Mouse (Mus musculus): Measurements from ENCODE around the gene Gabra5. TPM values are rescaled to one million over a fixed set of nuclear protein-coding genes. Genes with fewer than 3 reads are reported as not detected.
A peak's percentile ranks its signal among the peaks of the same experiment; 100 is the strongest.

Gabra5 gene
- polyA plus RNA-seq (2014; fragmentation: Nextera tagmentation; extraction: Ambion mirVana) = 38.1 and 61.4 TPM in 2 replicates

DNA sequence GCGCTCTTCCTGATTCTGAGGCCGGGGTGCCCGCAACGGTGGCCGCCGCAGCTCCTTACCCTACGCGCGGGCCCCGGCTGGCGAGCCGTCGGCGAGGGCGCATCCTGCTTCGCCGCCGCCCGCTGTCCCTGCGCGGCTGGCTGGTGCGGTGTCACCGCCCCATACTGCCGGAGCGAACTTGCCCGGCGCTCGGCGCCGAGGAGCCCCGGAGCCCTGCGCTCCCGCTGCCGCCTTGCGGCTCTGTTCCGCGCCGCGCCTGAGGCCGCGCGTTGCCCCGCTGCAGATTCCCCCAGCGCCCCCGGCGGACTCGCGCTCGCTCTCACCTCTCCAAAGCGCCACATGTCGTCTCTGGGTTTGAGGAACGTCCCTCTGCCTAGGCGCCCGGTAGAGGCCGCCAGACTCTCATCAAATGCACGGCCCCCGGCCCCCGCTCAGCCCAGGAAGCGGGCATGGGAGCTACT, at the start of gene Gabra5:
TSS of gene Gabra5 (minus strand) at position 379 of the 461 bp plus-strand sequence.
- no peak within 1 kb of the TSS for H3K27ac ChIP-seq (ENCODE audit: low read depth, low read length)
- WGBS = under 1% methylated on average over 53 of the region's 59 CpGs
- peaks cover 29% of the 10 kb centered on the region for H3K27me3 ChIP-seq (ENCODE audit: control insufficient read depth, insufficient read depth, low read length)

GRCm38 (mm10) chr7:57538565-57538964, 28.7 kb upstream of the Gabra5 start:
- Histone ChIP-seq H3K4me3 (ENCODE audit: low read depth, low read length) (no peak overlapping the region), H3K36me3 (ENCODE audit: control insufficient read depth, insufficient read depth, low read length) (no peaks in the 10 kb centered on the region), H3K4me1 (ENCODE audit: control insufficient read depth, insufficient read depth, low read length) (no peaks in the 10 kb centered on the region), H3K27me3 (ENCODE audit: control insufficient read depth, insufficient read depth, low read length) (no peaks in the 10 kb centered on the region), H3K9me3 (ENCODE audit: control insufficient read depth, low read length) (no peaks in the 10 kb centered on the region), H3K27ac (ENCODE audit: low read depth, low read length) (no peak overlapping the region), H3K4me2 (ENCODE audit: low read depth, low read length) (no peak overlapping the region), H3K9ac (replicated peaks; ENCODE audit: low read depth, low read length) (no peak overlapping the region)
- WGBS = 20% methylated on average over 7 of the region's 7 CpGs
- peak; percentile 24; the same call in 1 of the 2 replicates for ATAC-seq (ENCODE audit: low read depth)

More for the DNA sequence above, at the start of gene Gabra5:
- peak; percentile 89 for ATAC-seq (ENCODE audit: low read depth)
- Histone ChIP-seq H3K9ac (replicated peaks; ENCODE audit: low read depth, low read length) (peak within 1 kb of the TSS; percentile 56), H3K4me3 (ENCODE audit: low read depth, low read length) (peak within 1 kb of the TSS; percentile 52), H3K36me3 (ENCODE audit: control insufficient read depth, insufficient read depth, low read length) (no peaks in the 10 kb centered on the region), H3K4me1 (ENCODE audit: control insufficient read depth, insufficient read depth, low read length) (0 out of 2 replicates have a peak, but pooled peaks cover 4% of the 10 kb centered on the region), H3K9me3 (ENCODE audit: control insufficient read depth, low read length) (no peaks in the 10 kb centered on the region), H3K4me2 (ENCODE audit: low read depth, low read length) (peak within 1 kb of the TSS; percentile 65)

DNA sequence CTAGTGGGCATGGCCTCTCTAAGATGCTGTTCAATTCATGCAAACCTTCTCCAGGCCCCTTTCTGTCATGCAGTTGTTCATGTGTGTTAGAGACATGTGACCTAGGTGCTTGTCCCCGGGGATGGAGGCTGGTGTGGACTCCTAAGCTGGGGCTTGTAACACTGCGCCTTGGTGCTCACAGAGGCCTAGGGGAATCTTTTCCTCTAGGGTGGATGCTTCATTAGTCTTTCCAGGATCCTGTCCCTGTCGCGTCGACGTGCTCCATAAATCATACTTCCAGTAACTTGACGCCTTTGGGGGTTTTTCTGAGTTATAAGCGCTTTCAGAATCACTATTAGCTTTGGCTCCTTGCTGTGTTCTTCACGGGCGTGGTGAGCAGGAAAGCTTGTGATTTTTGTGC, 22.8 kb upstream of the Gabra5 start:
- H3K4me2 ChIP-seq (ENCODE audit: low read depth, low read length) = no peak overlapping the region
- H3K27ac ChIP-seq (ENCODE audit: low read depth, low read length) = no peak overlapping the region
- WGBS = 77% methylated on average over 10 of the region's 10 CpGs
- no peak overlapping the region for H3K4me3 ChIP-seq (ENCODE audit: low read depth, low read length)
- H3K27me3 ChIP-seq (ENCODE audit: control insufficient read depth, insufficient read depth, low read length) = no peaks in the 10 kb centered on the region
- ATAC-seq (ENCODE audit: low read depth) = no peak
- no peak overlapping the region for H3K9ac ChIP-seq (replicated peaks; ENCODE audit: low read depth, low read length)
- no peaks in the 10 kb centered on the region for H3K36me3 ChIP-seq (ENCODE audit: control insufficient read depth, insufficient read depth, low read length)
- no peaks in the 10 kb centered on the region for H3K4me1 ChIP-seq (ENCODE audit: control insufficient read depth, insufficient read depth, low read length)
- no peaks in the 10 kb centered on the region for H3K9me3 ChIP-seq (ENCODE audit: control insufficient read depth, low read length)

- Histone ChIP-seq H3K4me2 (ENCODE audit: low read depth, low read length) (no peak overlapping the region), H3K4me3 (ENCODE audit: low read depth, low read length) (no peak overlapping the region), H3K27ac (ENCODE audit: low read depth, low read length) (no peak overlapping the region), H3K27me3 (ENCODE audit: control insufficient read depth, insufficient read depth, low read length) (no peaks in the 10 kb centered on the region), H3K36me3 (ENCODE audit: control insufficient read depth, insufficient read depth, low read length) (no peaks in the 10 kb centered on the region), H3K9ac (replicated peaks; ENCODE audit: low read depth, low read length) (no peak overlapping the region), H3K9me3 (ENCODE audit: control insufficient read depth, low read length) (no peaks in the 10 kb centered on the region; the same call in 1 of the 2 replicates), H3K4me1 (ENCODE audit: control insufficient read depth, insufficient read depth, low read length) (no peaks in the 10 kb centered on the region)
- peak; percentile 51 for ATAC-seq (ENCODE audit: low read depth)
- 76% methylated on average over 8 of the region's 8 CpGs for WGBS
Observed at GRCm38 (mm10) chr7:57529954-57530353, 20.1 kb upstream of the Gabra5 start.

DNA sequence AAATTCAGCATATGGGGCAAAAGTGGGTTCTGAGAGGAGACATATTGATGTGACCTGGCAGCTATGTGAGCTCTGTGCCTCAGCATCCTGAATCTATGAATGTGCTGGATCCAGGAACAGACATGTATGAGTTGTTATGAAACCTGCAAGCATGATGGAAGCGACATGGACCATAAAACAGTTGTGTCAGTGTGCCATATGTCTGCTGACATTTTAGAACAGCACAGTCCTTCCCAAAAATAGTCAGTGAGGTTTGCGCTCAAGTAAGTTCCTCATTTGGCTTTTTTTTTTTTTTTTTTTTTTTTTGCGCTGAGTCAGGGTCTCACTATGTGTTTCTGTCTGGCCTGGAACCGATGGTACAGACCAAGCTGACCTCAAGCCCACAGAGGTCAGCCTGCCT, 19.6 kb upstream of the Gabra5 start:
- H3K4me1 ChIP-seq (ENCODE audit: control insufficient read depth, insufficient read depth, low read length) = no peaks in the 10 kb centered on the region
- no peaks in the 10 kb centered on the region; the same call in 1 of the 2 replicates for H3K9me3 ChIP-seq (ENCODE audit: control insufficient read depth, low read length)
- H3K4me2 ChIP-seq (ENCODE audit: low read depth, low read length) = no peak overlapping the region
- H3K27ac ChIP-seq (ENCODE audit: low read depth, low read length) = no peak overlapping the region
- no peak for ATAC-seq (ENCODE audit: low read depth)
- H3K4me3 ChIP-seq (ENCODE audit: low read depth, low read length) = no peak overlapping the region
- no peaks in the 10 kb centered on the region for H3K36me3 ChIP-seq (ENCODE audit: control insufficient read depth, insufficient read depth, low read length)
- no peak overlapping the region for H3K9ac ChIP-seq (replicated peaks; ENCODE audit: low read depth, low read length)
- 87% methylated on average over 4 of the region's 4 CpGs for WGBS
- no peaks in the 10 kb centered on the region for H3K27me3 ChIP-seq (ENCODE audit: control insufficient read depth, insufficient read depth, low read length)

DNA sequence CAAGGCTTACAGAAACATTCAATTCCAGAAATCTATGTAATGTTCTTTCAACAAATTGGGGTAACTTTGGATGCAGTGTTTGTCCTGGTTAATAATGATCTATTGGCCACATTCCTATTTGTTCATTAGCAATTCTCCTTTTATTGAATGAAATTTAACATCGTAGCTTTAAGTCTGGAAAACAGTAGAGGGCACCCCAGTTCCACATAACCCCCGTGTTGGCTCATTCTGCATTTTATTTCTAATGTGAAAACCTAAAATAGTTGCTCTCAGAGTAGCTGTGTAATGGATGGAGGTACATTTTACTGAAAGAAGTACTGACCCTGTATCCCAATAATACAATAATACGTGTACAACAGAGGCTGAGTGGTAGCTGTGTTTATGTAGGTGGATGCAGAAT, 3.1 kb upstream of the Gabra5 start:
- no peak overlapping the region for H3K9ac ChIP-seq (replicated peaks; ENCODE audit: low read depth, low read length)
- no peak overlapping the region for H3K4me3 ChIP-seq (ENCODE audit: low read depth, low read length)
- no peak overlapping the region for H3K4me2 ChIP-seq (ENCODE audit: low read depth, low read length)
- no peaks in the 10 kb centered on the region for H3K36me3 ChIP-seq (ENCODE audit: control insufficient read depth, insufficient read depth, low read length)
- H3K27me3 ChIP-seq (ENCODE audit: control insufficient read depth, insufficient read depth, low read length) = peaks cover 26% of the 10 kb centered on the region
- ATAC-seq (ENCODE audit: low read depth) = no peak
- H3K9me3 ChIP-seq (ENCODE audit: control insufficient read depth, low read length) = no peaks in the 10 kb centered on the region
- H3K27ac ChIP-seq (ENCODE audit: low read depth, low read length) = no peak overlapping the region
- 29% methylated on average over 3 of the region's 3 CpGs for WGBS
- 0 out of 2 replicates have a peak, but pooled peaks cover 4% of the 10 kb centered on the region for H3K4me1 ChIP-seq (ENCODE audit: control insufficient read depth, insufficient read depth, low read length)

- peak; percentile 81 for ATAC-seq (ENCODE audit: low read depth)
- no peaks in the 10 kb centered on the region for H3K36me3 ChIP-seq (ENCODE audit: control insufficient read depth, insufficient read depth, low read length)
- H3K4me2 ChIP-seq (ENCODE audit: low read depth, low read length) = peak overlapping the region; percentile 65
- 0 out of 2 replicates have a peak, but pooled peaks cover 4% of the 10 kb centered on the region for H3K4me1 ChIP-seq (ENCODE audit: control insufficient read depth, insufficient read depth, low read length)
- 1% methylated on average over 62 of the region's 72 CpGs for WGBS
- H3K9me3 ChIP-seq (ENCODE audit: control insufficient read depth, low read length) = no peaks in the 10 kb centered on the region
- peak overlapping the region; percentile 52 for H3K4me3 ChIP-seq (ENCODE audit: low read depth, low read length)
- peak overlapping the region; percentile 56 for H3K9ac ChIP-seq (replicated peaks; ENCODE audit: low read depth, low read length)
- H3K27ac ChIP-seq (ENCODE audit: low read depth, low read length) = no peak overlapping the region
- peaks cover 29% of the 10 kb centered on the region for H3K27me3 ChIP-seq (ENCODE audit: control insufficient read depth, insufficient read depth, low read length)
Observed at GRCm38 (mm10) chr7:57508860-57509632, 813 bp downstream of the Gabra5 start.

DNA sequence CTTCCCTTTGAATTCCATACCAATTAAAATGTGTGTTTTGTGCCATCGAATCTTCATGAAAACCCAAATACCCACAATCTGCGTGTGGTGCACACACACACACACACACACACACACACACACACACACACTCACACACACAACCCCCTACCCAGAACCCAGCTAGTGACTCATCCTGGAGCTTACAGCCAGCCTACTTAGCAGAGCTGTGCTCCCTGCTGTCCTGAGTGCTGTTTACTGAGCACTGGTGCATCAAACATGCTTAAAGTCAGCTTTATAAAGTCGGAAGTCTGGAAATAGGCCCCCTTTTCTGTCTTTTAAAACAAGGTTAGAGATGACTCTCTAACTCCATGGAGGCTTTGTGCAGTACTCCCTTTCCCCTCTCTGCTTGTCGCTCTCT, 7.0 kb downstream of the Gabra5 start:
- peaks cover 2% of the 10 kb centered on the region; the same call in 1 of the 2 replicates for H3K27me3 ChIP-seq (ENCODE audit: control insufficient read depth, insufficient read depth, low read length)
- WGBS = 80% methylated on average over 4 of the region's 4 CpGs
- no peaks in the 10 kb centered on the region for H3K9me3 ChIP-seq (ENCODE audit: control insufficient read depth, low read length)
- H3K4me3 ChIP-seq (ENCODE audit: low read depth, low read length) = no peak overlapping the region
- no peak overlapping the region for H3K27ac ChIP-seq (ENCODE audit: low read depth, low read length)
- no peak overlapping the region for H3K9ac ChIP-seq (replicated peaks; ENCODE audit: low read depth, low read length)
- H3K4me1 ChIP-seq (ENCODE audit: control insufficient read depth, insufficient read depth, low read length) = no peaks in the 10 kb centered on the region
- no peak for ATAC-seq (ENCODE audit: low read depth)
- H3K36me3 ChIP-seq (ENCODE audit: control insufficient read depth, insufficient read depth, low read length) = no peaks in the 10 kb centered on the region
- no peak overlapping the region for H3K4me2 ChIP-seq (ENCODE audit: low read depth, low read length)

DNA sequence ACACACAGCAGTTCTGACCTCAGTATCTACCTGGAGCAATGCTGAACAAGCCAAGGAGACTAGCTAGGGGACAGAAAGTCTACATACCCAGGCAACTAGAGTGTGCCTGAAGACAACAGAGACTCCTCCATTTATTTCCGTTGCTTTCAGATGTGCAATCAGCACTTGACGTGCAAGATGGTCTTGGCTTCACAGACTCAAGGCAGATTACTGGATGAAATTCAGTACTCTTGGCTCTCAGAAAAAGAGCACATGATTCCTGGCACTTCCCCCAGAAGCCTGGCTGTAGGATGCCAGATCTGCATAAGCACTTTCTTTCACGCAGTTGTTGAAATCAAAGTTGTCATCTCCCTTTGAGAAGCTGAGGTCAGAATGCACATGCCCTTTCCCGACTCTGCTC, 18.1 kb downstream of the Gabra5 start:
- Histone ChIP-seq H3K4me1 (ENCODE audit: control insufficient read depth, insufficient read depth, low read length) (no peaks in the 10 kb centered on the region), H3K4me2 (ENCODE audit: low read depth, low read length) (no peak overlapping the region), H3K27ac (ENCODE audit: low read depth, low read length) (no peak overlapping the region), H3K9me3 (ENCODE audit: control insufficient read depth, low read length) (no peaks in the 10 kb centered on the region), H3K4me3 (ENCODE audit: low read depth, low read length) (no peak overlapping the region), H3K27me3 (ENCODE audit: control insufficient read depth, insufficient read depth, low read length) (no peaks in the 10 kb centered on the region), H3K9ac (replicated peaks; ENCODE audit: low read depth, low read length) (no peak overlapping the region), H3K36me3 (ENCODE audit: control insufficient read depth, insufficient read depth, low read length) (no peaks in the 10 kb centered on the region)
- ATAC-seq (ENCODE audit: low read depth) = no peak
- WGBS = 81% methylated on average over 4 of the region's 4 CpGs

Measured in neural tube, embryonic 14.5 days (tissue).